In the genomic region with DNA sequence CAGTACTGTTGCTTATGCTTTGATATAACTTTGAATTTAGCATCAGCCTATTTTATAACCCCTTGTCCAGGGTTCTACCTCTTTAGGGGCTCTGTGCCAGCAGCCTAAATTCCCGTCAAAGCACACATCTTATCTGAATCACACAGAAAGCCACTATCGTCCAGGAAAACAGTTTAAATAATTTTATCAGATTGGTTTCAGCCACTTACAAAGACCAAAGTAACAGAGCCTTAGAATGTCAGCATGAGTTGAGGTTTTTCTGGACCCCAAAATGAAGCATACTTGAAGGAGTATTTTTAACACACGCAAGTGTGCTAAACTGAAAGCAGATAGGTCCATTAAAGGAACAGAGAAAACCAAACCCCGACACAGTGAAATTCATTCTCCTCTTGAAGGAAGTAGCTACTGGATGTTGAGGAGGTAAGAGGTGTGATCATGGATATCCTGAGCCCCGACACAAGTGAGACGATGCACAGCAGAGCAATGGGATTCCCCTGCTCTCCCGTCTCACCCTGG, we compare ENCODE assay signal across 37 mouse cellular contexts. TPM values are rescaled to one million over a fixed set of nuclear protein-coding genes. Genes with fewer than 3 reads are reported as not detected.
"Had no signal": no experiment of that assay in that cellular context is flagged by ENCODE, and none has a peak within 500 bp of the region (broad histone marks: within the 10 kb centered on the region; RNA-seq: fewer than 3 reads in every experiment).

No protein-coding gene starts in this region.

RNA-seq across cellular contexts. Expression of a gene that starts 20.0 kb away (rescaled TPM):
- total RNA-seq: granulocyte monocyte progenitor cell, adult 5-6 weeks had no signal

RNA-seq across cellular contexts. Expression of a gene that starts 36.0 kb away (rescaled TPM):
- total RNA-seq: gastrocnemius, adult 2 months; gastrocnemius, postnatal 10 days; gastrocnemius, postnatal 25 days; gastrocnemius, postnatal 4 days; granulocyte monocyte progenitor cell, adult 5-6 weeks; heart, adult 18-20 months; heart, adult 8-10 months; heart, postnatal 10 days; heart, postnatal 25 days; heart, postnatal 4 days; hindbrain, postnatal 0 days; layer of hippocampus, adult 18-20 months; layer of hippocampus, adult 8-10 months; layer of hippocampus, postnatal 14 days; layer of hippocampus, postnatal 36 days; left cerebral cortex, adult 18-20 months; left cerebral cortex, adult 8-10 months; left cerebral cortex, postnatal 10 days; left cerebral cortex, postnatal 25 days; left cerebral cortex, postnatal 4 days had no signal
- polyA plus RNA-seq: heart, embryonic 10.5 days; heart, embryonic 12.5 days; heart, embryonic 14.5 days; heart, embryonic 16.5 days; hindbrain, embryonic 11.5 days; hindbrain, embryonic 13.5 days; hindbrain, embryonic 15.5 days; hindbrain, postnatal 0 days; intestine, embryonic 14.5 days; intestine, embryonic 16.5 days; kidney, adult 2 months; kidney, embryonic 15.5 days; kidney, postnatal 0 days; limb, embryonic 12.5 days; limb, embryonic 14.5 days; liver, embryonic 11.5 days; liver, embryonic 13.5 days had no signal

RNA-seq across cellular contexts. Expression of a gene that starts 47.8 kb away (rescaled TPM):
- total RNA-seq: gastrocnemius, adult 2 months; gastrocnemius, postnatal 10 days; gastrocnemius, postnatal 25 days; gastrocnemius, postnatal 4 days; granulocyte monocyte progenitor cell, adult 5-6 weeks; heart, adult 18-20 months; heart, adult 8-10 months; heart, postnatal 10 days; heart, postnatal 25 days; heart, postnatal 4 days; hindbrain, postnatal 0 days; layer of hippocampus, adult 18-20 months; layer of hippocampus, adult 8-10 months; layer of hippocampus, postnatal 14 days; layer of hippocampus, postnatal 36 days; left cerebral cortex, adult 18-20 months; left cerebral cortex, adult 8-10 months; left cerebral cortex, postnatal 10 days; left cerebral cortex, postnatal 25 days; left cerebral cortex, postnatal 4 days had no signal
- polyA plus RNA-seq: heart, embryonic 10.5 days; heart, embryonic 12.5 days; heart, embryonic 14.5 days; heart, embryonic 16.5 days; hindbrain, embryonic 11.5 days; hindbrain, embryonic 13.5 days; hindbrain, embryonic 15.5 days; intestine, embryonic 14.5 days; intestine, embryonic 16.5 days; kidney, adult 2 months; kidney, embryonic 15.5 days; kidney, postnatal 0 days; large intestine, adult 2 months; limb, embryonic 12.5 days; limb, embryonic 14.5 days; liver, embryonic 11.5 days; liver, embryonic 13.5 days had no signal
